Mouse (Mus musculus): ENCODE data around the gene Psg16.
"Not testable (repeated sequence)": the region's sequence is repeated elsewhere in the genome, so short reads cannot be mapped to it uniquely, and the experiment has no call there.

The Psg16 gene

DNA sequence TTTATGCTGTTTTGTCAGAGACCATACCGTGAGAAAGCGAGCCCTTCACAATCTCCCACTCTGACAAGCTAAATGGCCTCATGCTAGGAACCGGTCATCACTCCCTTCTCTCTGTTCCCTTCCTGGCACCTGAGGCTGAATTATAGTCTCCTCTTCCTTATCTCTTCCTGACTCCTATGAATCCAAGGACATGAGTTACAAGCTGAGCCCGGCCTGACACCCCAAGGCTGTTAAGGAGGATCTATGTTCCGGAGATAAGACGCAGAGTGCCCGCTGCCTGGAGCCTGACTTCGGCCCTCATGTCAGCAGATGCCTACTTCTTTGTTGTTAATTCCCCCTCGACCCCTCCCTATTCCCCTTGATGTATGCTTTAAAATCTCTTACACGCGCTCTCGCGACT is 27.8 kb downstream of the Psg16 start:
- DNase-seq (ENCODE audit: low spot score) = not testable (repeated sequence)

DNA sequence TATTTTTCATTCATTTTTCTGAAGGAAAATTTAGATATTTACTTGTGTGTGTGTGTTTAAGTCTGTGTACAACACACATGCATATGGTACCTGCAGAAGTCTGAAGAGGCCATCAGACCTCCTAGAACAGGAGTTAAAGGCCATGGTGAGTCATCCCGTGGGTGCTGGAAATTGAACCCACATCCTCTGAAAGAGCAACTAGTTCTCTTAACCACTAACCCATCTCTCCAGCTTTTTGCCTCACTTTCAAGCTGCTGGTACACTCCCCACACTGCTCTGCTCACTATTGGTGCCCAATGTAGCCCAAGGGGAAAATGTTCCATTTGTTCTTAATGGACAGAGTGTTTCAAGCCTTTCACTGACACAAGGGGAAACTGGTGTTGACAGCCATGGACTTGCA is 61.5 kb downstream of the Psg16 start:
- DNase-seq (ENCODE audit: low spot score) = no peak

DNA sequence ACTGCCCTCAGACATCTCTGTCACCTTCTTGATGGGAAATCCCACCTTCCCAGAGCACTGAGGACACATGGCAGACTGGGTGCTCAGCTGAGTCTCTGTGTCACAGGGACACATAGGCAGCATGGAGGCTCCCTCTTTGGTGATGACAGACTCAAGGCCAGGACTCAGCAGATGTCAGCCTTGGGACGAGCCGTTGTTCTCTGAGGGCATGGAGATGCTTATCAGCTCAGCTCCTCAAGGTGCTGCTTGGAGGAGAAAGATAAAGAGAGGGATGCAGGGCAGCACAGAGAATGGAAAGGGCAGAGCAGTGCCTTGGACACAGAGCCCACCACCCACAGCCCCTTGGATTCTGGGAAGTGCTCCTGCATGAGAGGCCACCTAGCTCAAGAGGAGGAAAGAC is 76.1 kb downstream of the Psg16 start, which contains the start of gene Ceacam3:
Gene Ceacam3 (plus strand): TSS at position 352 of the 400 bp plus-strand sequence.
- no peak for DNase-seq (ENCODE audit: low spot score)

DNA sequence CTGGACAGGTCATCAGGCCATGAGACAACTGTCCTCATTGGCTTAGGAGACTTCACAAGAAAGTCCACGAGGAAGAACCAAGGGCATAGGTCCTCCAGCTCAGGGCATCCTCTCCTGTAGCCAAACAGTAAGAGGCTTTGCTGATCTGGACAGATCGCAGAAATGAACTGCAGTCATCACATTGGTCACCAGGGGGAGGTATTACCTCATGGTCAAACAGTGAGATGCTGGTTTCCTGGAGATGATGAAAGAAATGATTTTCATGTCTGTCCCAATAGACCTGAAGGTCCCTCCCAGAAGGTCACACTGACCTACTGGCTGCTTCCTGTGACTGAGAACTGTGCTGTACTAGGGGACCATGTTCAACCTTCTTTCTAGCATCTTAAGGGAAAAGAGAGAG is 81.8 kb downstream of the Psg16 start:
- no peak for DNase-seq (ENCODE audit: low spot score)

DNA sequence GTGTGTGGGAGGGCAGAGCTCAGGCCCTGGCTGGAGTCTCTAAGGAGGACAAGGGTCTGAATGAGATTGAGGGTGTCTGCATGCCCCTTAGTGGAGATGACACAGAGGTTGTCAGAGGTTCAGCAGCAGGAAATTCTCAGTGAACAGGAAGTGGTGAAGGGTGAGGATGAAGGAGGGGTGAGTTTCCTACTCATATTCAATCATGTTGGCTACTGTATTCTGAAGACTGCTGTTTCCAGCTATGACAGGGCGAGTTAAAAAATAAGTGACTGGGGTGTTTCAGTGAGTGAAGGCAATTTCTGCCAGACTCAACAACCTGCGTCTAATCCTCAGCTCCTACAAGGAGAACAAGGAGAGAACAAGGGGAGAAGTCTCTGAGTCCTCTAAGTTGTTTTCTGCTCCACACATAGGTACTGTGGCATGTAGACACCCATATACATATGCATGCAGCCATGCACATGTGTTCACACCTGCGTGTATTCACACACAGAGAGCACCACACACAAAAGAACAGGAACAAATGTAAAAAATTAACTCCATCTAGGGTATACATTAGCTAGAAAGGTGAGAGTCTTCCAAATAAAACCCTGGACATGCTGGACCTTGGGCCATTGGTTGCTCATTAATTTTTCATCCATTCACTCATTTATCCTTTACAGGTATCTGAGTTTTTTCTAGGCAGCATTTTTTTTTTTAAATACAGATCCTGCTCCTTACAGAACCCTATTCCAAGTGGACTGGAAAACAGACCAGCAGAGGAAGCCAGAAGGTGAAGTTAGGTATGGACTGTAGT is 83.2 kb downstream of the Psg16 start:
- no peak for DNase-seq (ENCODE audit: low spot score)

DNA sequence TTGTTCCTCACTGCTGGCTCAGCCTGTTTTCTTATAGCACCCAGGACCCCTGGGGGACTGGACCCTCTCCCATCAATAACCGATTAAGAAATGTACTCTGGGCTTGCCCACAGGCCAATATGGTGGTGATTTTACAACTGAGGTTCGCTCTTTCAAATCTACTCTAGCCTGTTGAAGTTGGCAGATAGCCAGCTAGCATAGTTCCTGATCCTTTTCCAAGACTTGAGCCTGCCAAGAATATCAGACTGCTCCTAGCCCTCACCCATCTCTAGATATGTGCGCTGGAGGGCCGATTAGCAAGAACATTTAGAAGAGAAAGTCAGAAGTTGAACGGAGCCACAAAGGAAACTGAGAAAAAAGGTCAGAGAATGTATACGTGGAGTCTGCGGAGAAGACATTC is 85.2 kb downstream of the Psg16 start:
- DNase-seq (ENCODE audit: low spot score) = no peak

DNA sequence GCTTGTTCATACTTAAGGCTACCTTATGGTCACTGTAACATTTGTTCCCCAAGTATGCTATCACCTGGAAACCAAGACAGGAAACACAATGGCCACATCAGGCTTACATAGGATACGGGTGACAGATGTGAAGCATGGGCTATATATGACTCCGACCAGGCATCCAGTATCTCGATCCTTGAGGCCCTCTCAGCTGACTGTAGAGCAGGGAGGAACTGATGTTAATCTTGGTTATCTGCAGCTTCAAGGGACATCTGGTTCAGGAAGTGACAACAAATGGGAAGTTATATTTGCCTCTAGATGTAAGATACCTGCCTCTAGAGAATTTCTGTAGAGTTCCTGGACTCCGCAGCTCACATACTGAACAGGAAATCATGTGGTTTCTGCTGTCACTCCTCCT is 98.0 kb downstream of the Psg16 start:
- DNase-seq (ENCODE audit: low spot score) = no peak
